Mouse (Mus musculus) forebrain, embryonic 11.5 days (tissue): ENCODE data around the gene Hsbp1. TPM values are rescaled to one million over a fixed set of nuclear protein-coding genes. Genes with fewer than 3 reads are reported as not detected.

Experiments
- ATAC-seq: fragments of 200-750 bp; cut with Nextera tagmentation; replicated peaks from 2 replicates; pipeline ENCODE4 v1.8.0; 2017; ENCODE audit warnings: moderate TSS enrichment; ENCODE audit not compliant: low FRiP score
- DNase-seq: peaks from one replicate; pipeline ENCODE4 v3.0.0-alpha.2; 2017; ENCODE audit warnings: low spot score
- H3K27ac ChIP-seq: fragments of 300-500 bp; sonication (generic); 2 replicates; pipeline ENCODE4 v1.5.1; 2014; ENCODE audit warnings: low read depth, low read length
- H3K27me3 ChIP-seq: fragments of 300-500 bp; sonication (generic); 2 replicates; pipeline ENCODE4 v1.6.1; 2014; ENCODE audit warnings: mild to moderate bottlenecking, low read length, mixed read lengths; ENCODE audit not compliant: control insufficient read depth, insufficient read depth
- H3K36me3 ChIP-seq: fragments of 300-500 bp; sonication (generic); 2 replicates; pipeline ENCODE4 v1.6.1; 2014; ENCODE audit warnings: mild to moderate bottlenecking, low read length, moderate library complexity, mixed read lengths; ENCODE audit not compliant: control insufficient read depth, insufficient read depth
- H3K4me1 ChIP-seq: fragments of 300-500 bp; sonication (generic); replicated peaks from 2 replicates; pipeline ENCODE4 v1.6.1; 2014; ENCODE audit warnings: low read length, mixed read lengths; ENCODE audit not compliant: control insufficient read depth, insufficient read depth
- H3K4me2 ChIP-seq: fragments of 300-500 bp; sonication (generic); 2 replicates; pipeline ENCODE4 v1.6.1; 2014; ENCODE audit warnings: low read depth, mild to moderate bottlenecking, low read length, moderate library complexity, mixed read lengths; ENCODE audit not compliant: severe bottlenecking
- H3K4me3 ChIP-seq: fragments of 300-500 bp; sonication (generic); 2 replicates; pipeline ENCODE4 v1.5.1; 2014; ENCODE audit warnings: low read depth, low read length
- H3K9ac ChIP-seq: fragments of 300-500 bp; sonication (generic); 2 replicates; pipeline ENCODE4 v1.6.1; 2014; ENCODE audit warnings: low read length
- H3K9me3 ChIP-seq: fragments of 300-500 bp; sonication (generic); 2 replicates; pipeline ENCODE4 v1.6.1; 2016; ENCODE audit warnings: low read length, mixed read lengths; ENCODE audit not compliant: control insufficient read depth
- WGBS: fragments of 180-500 bp; shearing (Covaris S2); extraction: QIAGEN DNeasy Blood & Tissue Kit; methylation state at CpG from one replicate; pipeline ENCODE4 v1.1.7; 2014; 5-methylcytosine and 5-hydroxymethylcytosine counted together
- polyA plus RNA-seq: library from polyadenylated mRNA; unstranded; fragments of >200 nt; fragmentation: Nextera tagmentation; extraction: Ambion mirVana; gene quantifications from 2 replicates; pipeline ENCODE4 v1.2.1, GENCODE M21; 2014

Gene Hsbp1
- polyA plus RNA-seq, 1 experiment from 2014 or later = 301 TPM

- no peaks in the 10 kb centered on the region for H3K9me3 ChIP-seq
- WGBS = 6% methylated on average over 80 of the region's 83 CpGs
These were observed 51.0 kb downstream of the Hsbp1 start for GRCm38 (mm10) chr8:119395072-119395950.

More at GRCm38 (mm10) chr8:119395072-119395950, 51.0 kb downstream of the Hsbp1 start:
- ATAC-seq (peak; percentile 67), DNase-seq (no peak)
- Histone ChIP-seq H3K36me3 (no peaks in the 10 kb centered on the region), H3K9ac (peak overlapping the region; percentile 86), H3K27me3 (no peaks in the 10 kb centered on the region), H3K4me2 (peak overlapping the region; percentile 99), H3K4me1 (peaks cover 3% of the 10 kb centered on the region; the same call in 1 of the 2 replicates), H3K4me3 (peak overlapping the region; percentile 80), H3K27ac (peak overlapping the region; percentile 62; the same call in 1 of the 2 replicates)

Other genes with a start within 250 kb of the Hsbp1 start
- gene Mlycd, start 50.4 kb downstream of the Hsbp1 start, polyA plus RNA-seq = 12.0 and 13.5 TPM in 2 replicates
- 0.09 TPM in 1 of 2 replicates, not detected in the other for gene Osgin1, start 89.6 kb downstream of the Hsbp1 start, polyA plus RNA-seq
- gene Necab2, start 102.2 kb downstream of the Hsbp1 start, polyA plus RNA-seq = 15.3 and 18.3 TPM in 2 replicates
- gene Slc38a8, start 157.2 kb downstream of the Hsbp1 start, polyA plus RNA-seq = 0.13 TPM in 1 of 2 replicates, not detected in the other
- 98.0 and 98.2 TPM in 2 replicates for gene Mbtps1, start 214.2 kb downstream of the Hsbp1 start, polyA plus RNA-seq
- gene Hsdl1, start 230.7 kb downstream of the Hsbp1 start, polyA plus RNA-seq = 78.7 and 89.0 TPM in 2 replicates
- gene Dnaaf1, start 230.7 kb downstream of the Hsbp1 start, polyA plus RNA-seq = 0.16 TPM in 1 of 2 replicates, not detected in the other